Mouse (Mus musculus) liver, adult (tissue): ENCODE measurements around the gene Daam1.

Experiments used
- GATA4 ChIP-seq: IDR thresholded peaks from 2 replicates; pipeline ENCODE4 v1.6.1; 2014; ENCODE audit warnings: mild to moderate bottlenecking, low read length; ENCODE audit not compliant: insufficient replicate concordance

The Daam1 gene

DNA sequence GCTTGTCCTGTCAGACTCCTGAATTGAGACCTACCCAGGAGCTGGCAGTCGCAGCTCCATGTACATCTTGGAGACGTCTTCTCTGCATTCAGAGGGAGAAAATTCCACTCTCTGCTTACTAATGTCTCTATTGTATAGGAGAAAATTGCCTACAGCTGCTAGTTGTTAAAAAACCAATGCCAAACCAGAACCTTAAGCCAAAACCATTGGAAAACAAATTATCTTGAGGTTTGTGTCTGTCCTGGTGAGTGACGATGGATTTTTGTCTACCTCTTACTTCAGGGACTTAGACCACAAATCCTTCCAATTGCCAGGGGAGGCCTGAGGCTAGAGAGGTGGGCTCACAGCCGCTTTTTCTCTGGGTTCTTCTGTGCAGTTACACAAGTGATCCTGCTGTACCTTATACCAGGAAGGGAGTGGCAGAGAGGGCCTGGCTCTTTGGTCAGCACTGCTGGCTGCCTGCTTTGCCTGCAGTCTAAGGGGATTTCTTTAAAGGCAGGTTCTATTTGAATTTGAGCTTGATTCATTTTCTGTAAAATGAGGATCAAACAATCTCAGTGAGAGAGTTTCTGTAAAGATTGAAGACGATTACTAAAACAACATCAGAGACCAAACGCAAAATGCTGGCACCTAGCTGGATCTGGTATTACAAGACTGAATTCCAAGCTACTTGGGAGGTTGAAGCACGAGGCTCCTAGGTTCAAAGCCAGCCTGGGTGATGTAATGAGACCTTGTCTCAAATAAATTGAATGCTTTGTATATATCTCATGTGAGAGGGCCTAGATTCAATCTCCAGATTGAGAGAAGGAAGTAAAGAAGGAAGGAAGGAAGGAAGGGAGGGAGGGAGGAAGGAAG, 68.0 kb downstream of the Daam1 start:
- TF ChIP-seq GATA4, result no peak

DNA sequence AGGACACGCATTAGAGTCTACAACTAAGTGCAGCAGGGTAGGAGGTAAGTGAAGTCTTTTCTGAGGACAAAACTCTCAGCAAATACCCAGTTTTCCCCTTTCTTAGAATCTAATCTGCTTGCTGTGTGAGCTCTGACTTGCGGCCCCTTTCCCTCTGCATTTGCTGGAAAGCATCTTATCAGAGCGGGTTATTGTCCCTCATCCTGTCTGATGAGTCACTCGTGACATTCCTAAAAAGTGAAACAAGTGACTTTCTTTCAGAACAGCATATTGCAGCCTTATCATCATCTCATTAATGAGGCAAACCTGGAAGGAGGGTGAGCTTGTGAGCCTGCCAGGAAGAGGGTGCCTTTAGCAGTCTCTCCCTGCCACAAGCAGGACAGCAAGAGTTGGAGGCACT, 68.7 kb downstream of the Daam1 start:
- TF ChIP-seq GATA4, result peak; percentile 43; the same call in 1 of the 2 replicates

DNA sequence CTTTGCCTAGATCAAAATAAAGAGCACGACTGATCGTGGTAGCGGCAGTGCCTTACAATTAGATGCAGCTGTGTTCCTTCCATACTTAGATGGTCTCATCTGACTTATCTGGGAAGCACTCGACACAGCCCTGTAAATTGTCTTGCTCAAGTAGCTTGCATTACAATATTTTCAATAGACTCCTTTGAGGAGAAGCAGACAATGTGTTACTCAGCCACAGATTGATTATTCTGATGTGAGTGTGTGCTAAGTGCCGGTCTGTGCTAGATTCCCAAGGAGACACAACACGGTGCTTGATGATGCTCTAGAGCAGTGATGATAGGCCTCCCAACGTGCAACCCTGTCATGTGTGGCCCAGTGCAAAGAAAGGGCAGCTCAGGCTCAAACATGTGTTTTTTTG, 70.3 kb downstream of the Daam1 start:
- TF ChIP-seq GATA4, result no peak

DNA sequence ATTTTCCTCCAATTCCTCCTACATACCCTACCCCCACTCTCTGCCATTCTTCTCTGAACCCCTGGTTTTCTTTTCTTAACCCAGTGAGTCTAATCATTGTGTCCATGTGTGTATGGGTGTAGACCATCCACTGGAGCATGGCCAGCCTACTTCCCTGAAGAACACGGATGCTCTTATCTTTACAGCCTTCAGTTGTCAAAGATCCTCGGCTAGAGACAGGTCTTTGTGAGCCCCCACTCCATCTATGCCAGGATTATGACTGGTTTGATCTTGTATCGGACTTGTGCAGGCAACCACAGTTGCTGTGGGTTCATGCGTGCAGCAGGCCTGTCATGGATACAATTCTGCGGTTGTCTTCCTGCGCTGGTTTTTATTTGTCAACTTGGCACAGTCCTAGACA, 71.0 kb downstream of the Daam1 start:
- TF ChIP-seq GATA4, result no peak

DNA sequence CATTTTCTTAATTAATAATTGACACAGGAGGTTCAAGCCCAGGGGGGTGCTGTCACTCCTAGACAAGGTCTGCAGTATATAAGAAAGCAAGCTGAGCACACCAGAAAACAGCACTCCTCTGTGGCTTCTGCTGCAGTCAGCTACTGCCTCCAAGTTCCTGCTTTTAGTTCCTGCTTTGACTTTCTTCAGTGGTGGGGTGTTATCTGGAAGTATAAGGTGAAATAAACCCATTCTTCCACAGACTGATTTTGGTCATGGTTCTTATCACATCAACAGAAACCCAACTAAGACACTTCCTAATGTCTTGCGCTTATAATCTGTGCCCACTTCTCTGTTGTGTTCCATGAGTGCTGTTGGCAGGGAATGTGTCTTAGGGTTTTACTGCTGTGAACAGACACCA, 71.4 kb downstream of the Daam1 start:
- TF ChIP-seq GATA4, result no peak

DNA sequence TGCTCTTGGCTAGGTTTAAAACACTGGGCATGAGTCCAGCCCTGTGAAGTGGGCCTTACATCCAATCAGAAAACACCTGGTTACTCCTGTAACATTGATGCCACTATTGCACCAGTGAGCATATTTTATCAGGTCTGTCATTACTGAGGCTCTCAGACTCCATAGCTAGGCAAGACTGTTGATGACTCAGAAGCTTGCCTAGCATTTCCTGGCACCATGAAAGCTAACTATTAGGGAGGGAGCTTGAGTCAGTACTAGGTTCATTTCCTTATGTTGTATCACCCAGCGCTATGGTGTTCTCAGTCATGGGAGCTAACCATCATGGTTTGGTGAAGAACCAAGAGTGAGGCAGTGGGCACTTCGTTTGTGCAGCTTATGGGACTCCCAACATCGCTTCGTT, 72.3 kb downstream of the Daam1 start:
- TF ChIP-seq GATA4, result no peak

DNA sequence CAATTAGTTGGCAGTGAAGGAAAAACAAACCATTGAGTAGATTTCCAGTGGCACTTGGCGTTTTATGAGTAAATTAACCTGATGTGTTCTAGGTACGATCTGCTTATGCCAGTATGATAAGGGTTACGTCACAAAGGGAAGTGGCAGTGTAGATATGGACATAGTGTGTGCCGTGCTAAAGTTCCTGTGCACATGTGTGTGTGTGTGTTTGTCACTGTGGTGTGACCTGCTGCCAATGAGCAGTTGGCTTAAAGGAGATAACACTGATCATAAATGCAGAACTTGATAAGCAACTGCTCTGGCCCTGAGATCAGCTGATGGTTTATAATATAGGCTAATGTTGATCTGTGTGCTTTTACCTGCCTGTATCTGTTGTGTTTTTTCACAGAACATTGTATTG, 73.4 kb downstream of the Daam1 start:
- no peak for TF ChIP-seq GATA4

DNA sequence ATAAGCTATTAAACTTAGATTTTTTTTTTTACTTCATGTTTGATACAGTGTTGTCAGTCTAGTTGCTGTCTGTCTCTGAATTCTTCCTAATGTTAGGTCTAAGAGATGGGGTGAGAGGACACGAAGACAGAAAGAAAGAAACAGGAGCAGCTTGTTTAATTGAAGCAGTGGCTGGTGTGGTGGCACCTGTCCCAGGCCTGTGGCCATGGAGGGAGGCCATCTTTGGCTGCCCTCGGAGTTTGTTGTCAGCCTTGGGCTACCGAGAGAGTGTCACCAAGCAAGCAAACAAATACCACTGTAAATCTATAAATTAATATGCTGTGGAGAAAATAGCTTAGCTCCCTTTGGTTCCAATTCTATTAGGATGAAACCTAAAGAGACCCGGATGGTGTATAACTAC, 74.0 kb downstream of the Daam1 start:
- no peak for TF ChIP-seq GATA4

DNA sequence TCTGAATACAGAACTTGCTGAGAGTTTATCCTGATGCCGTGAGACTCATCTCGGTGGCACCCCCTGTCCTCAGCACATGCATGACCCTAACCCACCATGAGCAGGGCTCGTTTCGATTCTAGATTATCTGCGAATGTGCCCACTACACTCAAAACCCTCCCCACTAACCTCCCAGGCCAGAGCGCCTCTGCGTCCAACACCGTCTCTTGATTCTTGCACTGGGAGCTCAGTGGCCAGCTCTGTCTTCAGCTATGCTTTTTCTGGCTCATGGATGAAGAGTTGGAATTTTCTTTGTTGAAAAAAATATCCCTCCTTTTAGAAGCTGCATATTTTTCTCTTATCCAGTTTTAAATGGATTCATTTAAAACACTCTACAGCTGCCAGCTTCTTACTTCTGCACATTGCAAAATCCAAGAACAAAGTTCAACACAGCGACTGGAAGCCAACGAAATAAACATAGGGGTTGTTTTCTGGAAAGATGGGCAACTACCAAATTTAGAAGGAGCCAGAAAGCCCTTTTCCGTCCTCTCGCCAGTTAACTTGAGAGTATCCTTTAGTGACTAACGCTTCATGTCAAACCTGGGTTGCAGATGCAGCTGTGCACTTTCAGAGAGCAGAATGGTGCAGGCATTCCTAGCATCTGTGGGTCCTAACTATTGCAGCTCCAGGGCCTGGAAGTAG, 74.9 kb downstream of the Daam1 start:
- no peak for TF ChIP-seq GATA4

DNA sequence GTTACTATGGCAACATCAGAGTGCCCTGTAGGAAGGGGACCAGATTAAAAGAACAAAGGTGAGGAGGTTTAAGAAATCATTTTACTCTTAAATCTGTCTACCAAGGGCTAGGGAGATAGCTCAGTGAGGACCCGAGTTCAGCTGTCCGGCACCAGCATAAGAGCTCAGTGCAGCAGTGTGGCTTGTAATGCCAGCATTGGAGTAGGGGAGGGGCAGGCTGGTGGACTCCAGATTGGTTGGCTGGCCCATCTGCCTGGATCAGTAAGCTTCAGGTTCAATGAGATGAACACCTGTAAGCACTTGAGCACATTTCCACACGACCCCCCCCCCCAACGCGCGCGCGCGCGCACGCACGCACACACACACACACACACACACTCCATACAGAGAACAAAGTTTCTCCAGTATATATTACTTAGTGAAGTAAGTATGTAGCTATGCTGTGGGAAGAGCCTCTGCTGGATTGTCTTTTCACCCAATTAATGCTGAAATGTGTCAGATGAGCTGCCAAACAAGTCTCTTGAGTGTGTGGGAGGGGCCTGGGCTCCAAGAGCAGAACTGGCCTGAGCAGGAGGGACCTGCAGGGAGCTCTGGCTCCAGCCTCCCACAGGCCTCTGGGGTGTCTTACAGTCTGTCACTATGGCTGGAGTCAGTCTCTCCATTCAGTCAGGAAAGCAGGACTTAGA, 75.8 kb downstream of the Daam1 start:
- TF ChIP-seq GATA4, result no peak

DNA sequence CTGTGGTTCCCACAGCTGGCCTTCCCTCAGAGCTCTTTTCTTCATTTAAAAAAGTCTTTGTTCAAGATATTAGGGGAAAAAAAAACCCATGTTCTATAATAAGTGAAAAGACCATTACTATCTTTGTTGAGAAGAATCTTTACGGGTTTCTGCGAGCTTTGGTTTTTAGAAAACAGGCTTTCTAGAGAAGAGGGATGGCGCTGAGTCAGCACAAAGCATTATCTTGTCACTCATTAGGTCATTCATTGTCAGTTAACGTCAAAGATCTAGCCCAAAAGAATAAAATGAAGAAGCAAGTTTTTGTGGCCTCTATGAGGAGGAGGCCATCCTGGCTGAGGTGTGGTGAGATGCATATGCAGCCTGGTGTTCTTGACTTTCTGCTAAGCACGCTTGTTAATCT, 78.1 kb downstream of the Daam1 start:
- TF ChIP-seq GATA4, result no peak

DNA sequence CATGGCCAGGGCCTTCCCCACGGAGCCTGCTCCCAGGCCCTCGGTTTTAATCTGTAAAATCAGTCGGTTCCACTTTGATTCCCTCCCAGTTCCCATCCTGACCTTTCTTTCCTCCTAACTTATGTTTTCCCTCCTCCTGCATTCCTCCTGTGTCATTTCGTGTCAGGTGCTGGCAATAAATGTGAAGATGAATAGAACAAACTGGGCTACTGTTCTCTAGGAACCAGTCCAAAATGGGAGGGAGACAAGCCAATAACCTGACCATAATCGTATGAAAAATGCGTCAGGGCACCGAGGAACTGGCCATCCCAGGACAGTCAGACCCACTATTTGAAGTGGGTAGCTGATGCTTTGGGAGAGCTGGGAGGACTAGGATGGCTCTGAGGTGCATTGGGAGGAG, 79.4 kb downstream of the Daam1 start:
- TF ChIP-seq GATA4, result no peak

DNA sequence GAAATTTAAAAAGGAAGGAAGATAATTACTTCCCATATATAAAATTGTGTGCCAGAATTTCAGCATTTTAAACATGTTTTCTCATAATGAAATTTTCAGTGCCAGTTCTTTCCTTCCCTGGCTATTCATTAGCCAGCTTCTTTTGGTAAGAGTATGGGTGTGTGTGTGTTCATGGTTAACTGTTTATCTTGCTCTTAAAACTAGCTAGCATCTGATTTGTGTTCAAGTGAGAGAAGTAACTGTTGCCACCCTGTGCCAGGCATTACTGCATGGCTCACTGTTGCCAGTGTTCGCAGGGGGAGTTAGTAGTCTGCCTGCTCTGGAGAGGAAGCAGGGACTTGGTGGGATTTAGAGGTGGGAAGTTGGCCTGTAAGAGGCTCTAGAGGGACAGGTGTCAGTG, 81.4 kb downstream of the Daam1 start:
- no peak for TF ChIP-seq GATA4

DNA sequence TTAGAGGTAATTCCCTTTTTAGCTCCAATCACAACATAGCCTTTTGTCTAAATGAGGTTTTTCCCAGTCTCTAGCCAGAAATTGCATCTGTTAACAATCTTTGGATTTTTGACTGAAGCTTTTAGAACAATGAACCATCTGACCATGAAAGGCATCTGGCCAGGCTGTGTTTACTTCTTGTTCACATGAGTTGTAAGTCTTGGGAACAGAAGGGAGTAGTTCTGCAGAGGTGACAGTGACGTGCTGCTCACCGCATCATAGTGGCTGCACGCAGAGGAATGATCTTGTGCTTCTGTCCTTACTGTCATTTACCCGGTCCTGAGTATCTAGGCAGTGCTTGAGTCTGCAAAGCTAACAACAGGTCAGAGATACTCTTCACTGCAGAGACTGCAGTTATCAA, 88.3 kb downstream of the Daam1 start:
- no peak for TF ChIP-seq GATA4

DNA sequence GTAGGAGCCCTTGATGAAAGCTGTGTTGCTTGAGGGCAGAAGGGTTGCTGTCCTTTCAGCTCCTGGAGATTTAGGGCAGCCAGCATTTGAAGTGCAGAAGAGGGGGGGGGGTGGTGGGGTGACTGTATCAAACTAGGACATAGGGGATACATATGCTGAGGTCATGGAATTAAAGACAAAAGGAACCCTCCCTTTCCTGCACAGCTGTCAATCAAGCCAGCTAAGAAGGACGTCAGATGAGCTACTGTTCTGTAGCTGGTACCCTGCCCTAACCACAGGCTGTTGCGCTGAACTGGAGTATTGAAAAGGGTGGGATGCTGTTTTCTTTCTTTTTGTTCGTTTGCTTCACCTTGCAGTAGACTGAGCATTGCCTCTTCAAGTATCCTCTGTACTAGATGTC, 89.1 kb downstream of the Daam1 start:
- TF ChIP-seq GATA4, result no peak

DNA sequence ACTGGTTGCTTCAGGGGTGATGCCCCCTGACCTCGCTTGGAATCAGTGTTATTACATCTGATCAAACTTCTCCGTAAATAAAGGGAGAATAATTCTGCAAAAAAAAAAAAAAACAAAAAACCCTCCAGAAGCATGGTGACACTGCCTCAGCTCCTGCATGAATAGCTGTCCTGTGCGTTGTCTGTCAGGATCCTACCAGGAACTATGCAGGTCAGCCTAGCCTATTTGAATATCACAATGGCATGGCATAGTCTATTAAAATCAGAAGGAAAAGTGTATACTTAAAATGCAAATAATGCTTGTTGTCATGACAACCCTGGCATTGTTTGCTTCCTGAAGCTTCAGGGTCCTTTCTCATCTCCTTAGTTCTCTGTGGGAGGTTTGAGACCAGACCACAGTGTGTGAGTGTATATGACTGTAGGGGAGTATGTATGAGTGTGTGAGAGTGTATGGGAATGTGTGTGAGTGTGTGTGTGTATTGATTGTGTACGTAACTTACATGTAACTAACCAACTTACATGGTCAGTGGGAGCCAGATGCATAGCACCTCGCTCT, 92.0 kb downstream of the Daam1 start:
- no peak for TF ChIP-seq GATA4
